Mouse (Mus musculus) forebrain, embryonic 16.5 days (tissue): ENCODE results near the gene 6430571L13Rik. TPM values are rescaled to one million over a fixed set of nuclear protein-coding genes. Genes with fewer than 3 reads are reported as not detected.

Experiments
- ATAC-seq: fragments of 200-750 bp; cut with Nextera tagmentation; 2 replicates; pipeline ENCODE4 v1.8.0; 2017; ENCODE audit warnings: mild to moderate bottlenecking, moderate library complexity
- H3K27ac ChIP-seq: fragments of 300-500 bp; sonication (generic); 2 replicates; pipeline ENCODE4 v1.5.1; 2014; ENCODE audit warnings: low read length, control low read depth
- H3K27me3 ChIP-seq: fragments of 300-500 bp; sonication (generic); replicated peaks from 2 replicates; pipeline ENCODE4 v1.6.1; 2014; ENCODE audit warnings: low read length; ENCODE audit not compliant: control insufficient read depth, insufficient read depth
- H3K36me3 ChIP-seq: fragments of 300-500 bp; sonication (generic); 2 replicates; pipeline ENCODE4 v1.6.1; 2014; ENCODE audit not compliant: control insufficient read depth, insufficient read depth
- H3K4me1 ChIP-seq: fragments of 300-500 bp; sonication (generic); replicated peaks from 2 replicates; pipeline ENCODE4 v1.6.1; 2014; ENCODE audit warnings: low read length; ENCODE audit not compliant: control insufficient read depth, insufficient read depth
- H3K4me2 ChIP-seq: fragments of 300-500 bp; sonication (generic); 2 replicates; pipeline ENCODE4 v1.6.1; 2014; ENCODE audit warnings: mild to moderate bottlenecking, low read length, control low read depth
- H3K4me3 ChIP-seq: fragments of 300-500 bp; sonication (generic); replicated peaks from 2 replicates; pipeline ENCODE4 v1.5.1; 2014; ENCODE audit warnings: mild to moderate bottlenecking, low read length, control low read depth
- H3K9ac ChIP-seq: fragments of 300-500 bp; sonication (generic); replicated peaks from 2 replicates; pipeline ENCODE4 v1.6.1; 2014; ENCODE audit warnings: low read depth, low read length, control low read depth
- H3K9me3 ChIP-seq: fragments of 300-500 bp; sonication (generic); 2 replicates; pipeline ENCODE4 v1.6.1; 2016; ENCODE audit warnings: low read length; ENCODE audit not compliant: control insufficient read depth
- WGBS: fragments of 180-500 bp; shearing (Covaris S2); extraction: QIAGEN DNeasy Blood & Tissue Kit; methylation state at CpG from one replicate; pipeline ENCODE4 v1.1.7; 2014; 5-methylcytosine and 5-hydroxymethylcytosine counted together
- polyA plus RNA-seq: library from polyadenylated mRNA; unstranded; fragments of >200 nt; fragmentation: Nextera tagmentation; extraction: Ambion mirVana; gene quantifications from 2 replicates; pipeline ENCODE4 v1.2.1, GENCODE M21; 2015

Gene 6430571L13Rik
- polyA plus RNA-seq, 1 experiment from 2014 or later, result 5.4 TPM

DNA sequence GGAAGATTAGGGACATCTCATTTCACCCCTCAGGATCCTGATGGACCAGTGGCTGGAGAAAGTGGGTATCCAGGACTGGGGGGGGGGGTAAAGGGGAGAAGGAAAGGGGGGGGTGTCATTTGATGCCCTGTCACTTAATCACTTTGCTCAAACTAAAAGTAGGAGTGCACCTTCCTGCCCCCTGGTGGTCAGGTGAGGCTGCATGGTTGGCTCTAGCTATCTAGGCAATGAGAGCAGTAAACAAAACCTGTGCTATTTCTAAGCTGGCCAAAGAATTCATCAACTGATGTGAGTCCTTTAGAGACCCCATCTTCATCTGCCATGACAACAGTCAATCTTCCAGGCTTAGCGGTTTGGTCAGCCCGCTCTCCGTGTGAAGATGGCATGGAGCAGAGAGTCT is 46.3 kb downstream of the 6430571L13Rik start:
- H3K9me3 ChIP-seq, result no peaks in the 10 kb centered on the region
- 62% methylated on average over 3 of the region's 3 CpGs for WGBS
- H3K27me3 ChIP-seq, result peaks cover 18% of the 10 kb centered on the region
- H3K27ac ChIP-seq, result no peak overlapping the region
- ATAC-seq, result no peak
- no peak overlapping the region for H3K9ac ChIP-seq
- H3K4me1 ChIP-seq, result 0 out of 2 replicates have a peak, but pooled peaks cover 3% of the 10 kb centered on the region
- no peak overlapping the region for H3K4me2 ChIP-seq
- no peak overlapping the region for H3K4me3 ChIP-seq
- H3K36me3 ChIP-seq, result no peaks in the 10 kb centered on the region

DNA sequence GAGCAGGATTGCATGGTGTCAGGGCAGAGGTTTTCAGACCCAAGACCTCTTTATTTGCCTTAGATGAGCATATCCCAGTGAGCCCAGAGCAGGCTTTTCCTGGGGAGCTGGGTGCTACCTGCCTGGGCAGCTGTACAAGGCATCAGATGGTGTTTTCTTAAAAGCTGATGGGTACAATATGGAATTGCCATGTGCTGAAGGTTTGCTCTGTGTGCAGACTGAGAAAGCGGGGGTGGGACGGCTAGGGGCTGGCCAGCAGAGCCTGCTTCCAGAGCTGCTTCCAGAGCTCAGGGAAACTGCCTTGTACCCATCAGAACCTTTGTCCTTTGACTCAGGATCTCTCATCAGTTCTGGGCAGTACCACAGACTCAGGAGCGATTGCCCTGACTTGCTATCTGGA is 47.3 kb downstream of the 6430571L13Rik start:
- Histone ChIP-seq H3K9me3 (no peaks in the 10 kb centered on the region), H3K4me1 (no peaks in the 10 kb centered on the region), H3K36me3 (no peaks in the 10 kb centered on the region), H3K27ac (no peak overlapping the region), H3K9ac (no peak overlapping the region), H3K27me3 (peaks cover 8% of the 10 kb centered on the region), H3K4me3 (no peak overlapping the region), H3K4me2 (no peak overlapping the region)
- WGBS, result 74% methylated on average over 3 of the region's 3 CpGs
- no peak for ATAC-seq

DNA sequence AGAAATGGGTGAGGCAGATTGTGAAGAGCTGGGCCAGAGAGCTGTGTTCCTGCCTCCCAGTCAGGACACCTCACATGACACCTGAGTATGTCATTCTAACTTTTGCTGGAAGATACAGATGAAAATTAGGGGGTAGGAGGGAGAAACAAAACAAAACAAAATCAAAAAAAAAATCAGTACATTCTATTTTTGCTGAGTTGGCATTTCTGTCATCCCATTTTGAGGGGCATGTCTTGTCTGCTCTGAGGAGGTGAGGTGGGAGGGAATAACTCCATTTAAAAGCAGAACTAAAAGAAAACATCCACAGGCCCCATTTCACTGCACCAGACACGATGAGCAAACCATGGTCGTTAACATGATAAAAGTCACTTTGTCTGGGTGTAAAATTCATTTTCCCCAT is 47.9 kb downstream of the 6430571L13Rik start:
- Histone ChIP-seq H3K27me3 (peaks cover 2% of the 10 kb centered on the region; the same call in 1 of the 2 replicates), H3K4me3 (no peak overlapping the region), H3K9ac (no peak overlapping the region), H3K4me1 (no peaks in the 10 kb centered on the region), H3K4me2 (no peak overlapping the region), H3K27ac (no peak overlapping the region), H3K36me3 (no peaks in the 10 kb centered on the region), H3K9me3 (no peaks in the 10 kb centered on the region)
- ATAC-seq, result no peak
- WGBS, result 44% methylated on average over 2 of the region's 2 CpGs

DNA sequence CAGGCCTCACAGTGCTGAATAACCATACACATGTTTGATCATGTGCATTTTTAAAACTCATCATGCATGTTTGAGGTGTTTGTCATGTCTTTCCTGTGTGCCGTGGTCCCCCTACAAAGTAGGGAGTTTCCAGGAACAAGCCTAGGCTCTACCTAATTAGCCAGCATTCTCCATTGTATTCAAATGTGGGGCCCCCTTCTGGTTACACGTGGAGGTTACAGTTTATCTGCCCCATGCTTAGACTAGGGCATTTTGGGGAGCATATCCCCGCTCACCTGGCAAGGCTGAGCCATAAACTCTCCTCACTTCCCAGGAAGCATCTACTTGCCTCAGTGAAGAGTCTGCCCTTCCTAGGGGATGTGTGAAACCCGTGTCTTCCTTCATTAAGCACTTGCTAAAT is 56.0 kb downstream of the 6430571L13Rik start:
- no peak overlapping the region for H3K27ac ChIP-seq
- peaks cover 11% of the 10 kb centered on the region for H3K4me1 ChIP-seq
- no peaks in the 10 kb centered on the region for H3K9me3 ChIP-seq
- no peak overlapping the region for H3K4me3 ChIP-seq
- no peak overlapping the region for H3K4me2 ChIP-seq
- peaks cover 11% of the 10 kb centered on the region; the same call in 1 of the 2 replicates for H3K27me3 ChIP-seq
- no peak overlapping the region for H3K9ac ChIP-seq
- ATAC-seq, result no peak
- 32% methylated on average over 4 of the region's 4 CpGs for WGBS
- H3K36me3 ChIP-seq, result no peaks in the 10 kb centered on the region

DNA sequence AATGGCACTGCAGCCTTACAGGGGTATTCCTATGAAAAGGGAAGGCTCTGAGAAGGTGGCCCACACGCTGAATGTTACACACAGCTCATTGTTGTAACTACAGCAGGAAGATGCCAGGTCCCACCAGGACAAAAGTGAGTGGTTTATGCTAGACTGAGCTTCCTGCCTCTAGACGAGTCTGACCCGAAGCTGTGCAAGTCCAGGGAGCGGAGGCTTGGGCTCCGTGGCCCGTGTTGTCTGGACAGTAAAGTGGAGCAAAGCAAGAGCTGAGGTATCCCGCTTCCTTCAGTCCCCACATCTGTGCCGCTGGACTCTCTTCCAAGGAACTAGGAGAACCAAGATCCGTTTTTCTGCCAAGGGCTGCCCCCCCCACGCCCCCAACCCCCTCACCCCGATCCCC is 58.6 kb downstream of the 6430571L13Rik start:
- H3K36me3 ChIP-seq, result no peaks in the 10 kb centered on the region
- peaks cover 23% of the 10 kb centered on the region for H3K4me1 ChIP-seq
- H3K9ac ChIP-seq, result no peak overlapping the region
- peak overlapping the region; percentile 99; the same call in 1 of the 2 replicates for H3K4me2 ChIP-seq
- no peak overlapping the region for H3K4me3 ChIP-seq
- WGBS, result 24% methylated on average over 11 of the region's 11 CpGs
- peaks cover 20% of the 10 kb centered on the region; the same call in 1 of the 2 replicates for H3K27me3 ChIP-seq
- no peak overlapping the region for H3K27ac ChIP-seq
- no peaks in the 10 kb centered on the region for H3K9me3 ChIP-seq
- no peak for ATAC-seq

DNA sequence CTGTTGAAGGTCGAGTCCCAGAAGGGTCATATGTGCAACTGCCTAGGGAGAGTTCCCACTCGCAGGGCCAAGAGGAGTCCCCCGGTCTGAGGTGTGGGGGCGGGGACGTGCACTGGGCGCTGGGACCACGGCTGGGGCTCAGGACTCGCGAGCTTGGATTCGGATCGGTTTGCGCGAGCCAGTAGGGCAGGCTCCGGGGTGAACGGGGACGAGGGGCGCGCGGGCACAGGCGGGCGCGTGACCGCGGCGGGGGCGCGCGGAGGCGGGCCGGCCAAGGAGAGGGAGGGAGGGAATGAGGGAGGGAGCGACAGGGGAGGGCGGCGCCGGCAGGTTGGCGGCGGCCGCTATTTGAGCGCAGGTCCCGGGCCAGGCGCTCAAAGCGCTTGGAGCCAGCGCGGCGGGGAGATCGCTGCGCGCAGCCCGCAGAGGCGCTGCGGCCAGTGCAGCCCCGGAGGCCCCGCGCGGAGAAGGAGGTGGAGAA is 59.1 kb downstream of the 6430571L13Rik start, which contains the start of gene Cacna2d2:
Gene Cacna2d2 (plus strand): TSS at position 122 of the 481 bp plus-strand sequence.
- Histone ChIP-seq H3K4me2 (peak within 1 kb of the TSS; percentile 99), H3K27ac (peak within 1 kb of the TSS; percentile 37), H3K4me1 (peaks cover 23% of the 10 kb centered on the region), H3K9me3 (no peaks in the 10 kb centered on the region), H3K9ac (peak within 1 kb of the TSS; percentile 77), H3K4me3 (peak within 1 kb of the TSS; percentile 82), H3K36me3 (no peaks in the 10 kb centered on the region), H3K27me3 (peaks cover 20% of the 10 kb centered on the region; the same call in 1 of the 2 replicates)
- WGBS, result under 1% methylated on average over 37 of the region's 54 CpGs
- ATAC-seq, result peak; percentile 70

DNA sequence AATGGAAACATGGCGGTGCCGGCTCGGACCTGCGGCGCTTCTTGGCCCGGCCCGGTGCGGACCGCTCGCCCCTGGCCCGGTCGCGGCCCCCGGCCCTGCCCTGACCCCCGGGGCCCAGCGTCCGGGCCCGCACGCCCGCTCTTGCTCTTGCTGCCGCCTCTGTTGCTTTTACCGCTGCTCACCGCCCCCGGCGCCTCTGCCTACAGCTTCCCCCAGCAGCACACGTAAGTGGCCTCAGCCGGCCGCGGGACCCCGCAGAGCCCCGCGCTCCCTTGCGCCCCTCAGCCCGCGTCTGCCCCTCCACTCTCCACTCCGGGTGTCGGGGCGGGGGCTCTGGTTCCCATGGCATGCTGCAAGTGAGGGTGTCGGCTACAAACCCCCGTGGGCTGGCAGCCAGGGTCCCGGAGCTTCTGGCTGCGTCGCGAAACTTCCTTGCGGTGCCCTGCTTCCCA is 59.7 kb downstream of the 6430571L13Rik start:
- WGBS, result under 1% methylated on average over 38 of the region's 45 CpGs
- peaks cover 20% of the 10 kb centered on the region; the same call in 1 of the 2 replicates for H3K27me3 ChIP-seq
- peaks cover 23% of the 10 kb centered on the region for H3K4me1 ChIP-seq
- H3K27ac ChIP-seq, result peak overlapping the region; percentile 37
- H3K9ac ChIP-seq, result peak overlapping the region; percentile 77
- no peaks in the 10 kb centered on the region for H3K36me3 ChIP-seq
- H3K4me2 ChIP-seq, result peak overlapping the region; percentile 99
- H3K9me3 ChIP-seq, result no peaks in the 10 kb centered on the region
- H3K4me3 ChIP-seq, result peak overlapping the region; percentile 82
- ATAC-seq, result peak; percentile 45

DNA sequence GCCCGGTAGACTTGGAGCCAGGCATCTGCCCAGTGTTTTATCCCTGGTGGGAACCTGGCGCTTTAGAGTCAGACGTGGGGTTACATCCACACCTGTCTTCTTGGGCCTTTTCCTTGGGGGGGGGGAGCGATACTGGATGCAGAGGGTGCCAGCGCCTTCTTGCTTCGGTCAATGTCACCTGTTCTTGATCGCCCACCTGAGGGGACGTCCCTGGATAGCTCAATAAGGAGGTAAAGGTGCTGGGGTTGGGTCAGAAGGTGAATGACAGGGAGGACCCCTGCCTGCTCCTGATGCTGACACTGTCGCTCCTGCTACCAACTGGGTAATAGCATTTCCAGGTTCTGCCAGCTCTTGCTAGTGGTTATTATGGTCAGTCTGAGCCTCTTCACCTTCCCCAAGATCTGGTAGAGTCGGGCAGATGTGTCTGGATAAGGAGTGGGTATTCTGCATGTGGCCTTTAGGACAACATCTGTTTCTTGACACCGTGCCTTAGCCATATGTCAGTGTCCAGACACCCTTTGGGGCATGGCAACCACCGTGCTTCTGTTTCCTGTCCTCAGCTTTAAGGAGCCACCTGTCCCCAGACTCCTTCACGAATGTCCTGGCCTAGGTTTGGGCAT is 60.4 kb downstream of the 6430571L13Rik start:
- Histone ChIP-seq H3K9me3 (no peaks in the 10 kb centered on the region), H3K4me3 (peak overlapping the region; percentile 82), H3K36me3 (no peaks in the 10 kb centered on the region), H3K4me1 (peaks cover 23% of the 10 kb centered on the region), H3K27ac (no peak overlapping the region), H3K9ac (peak overlapping the region; percentile 77), H3K27me3 (peaks cover 20% of the 10 kb centered on the region; the same call in 1 of the 2 replicates), H3K4me2 (peak overlapping the region; percentile 99)
- 17% methylated on average over 13 of the region's 13 CpGs for WGBS
- ATAC-seq, result no peak
